Mouse (Mus musculus) c-Kit-positive CD71-positive TER-119-negative erythroid progenitor cells, embryonic 14.5 days (primary cell): ENCODE measurements around the gene Eif5b.
"Not testable (repeated sequence)": the region's sequence is repeated elsewhere in the genome, so short reads cannot be mapped to it uniquely, and the experiment has no call there.

Experiments used
- DNase-seq: peaks from one replicate; pipeline ENCODE4 v3.0.0-alpha.2; 2013; ENCODE audit warnings: low read depth

The Eif5b gene

DNA sequence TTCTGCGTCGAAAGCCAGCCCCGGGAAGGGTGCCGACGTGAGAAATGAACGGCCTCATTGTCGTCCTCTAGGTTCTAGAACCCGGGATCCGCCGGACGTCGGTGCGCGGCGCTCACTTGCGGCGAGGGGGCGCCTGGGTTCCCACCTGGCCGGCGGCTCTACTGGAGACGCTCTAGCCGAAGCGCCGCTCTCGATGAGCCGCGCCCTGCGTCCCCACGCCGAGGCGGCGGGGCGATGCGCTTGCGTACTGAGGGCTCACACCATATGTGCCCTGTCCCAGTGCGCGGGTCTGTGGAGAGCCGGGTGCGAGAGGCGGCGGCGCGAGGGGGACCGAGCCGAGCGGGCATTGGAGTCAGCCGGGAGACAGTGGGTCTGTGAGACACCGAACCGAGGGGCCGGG, at the start of gene Eif5b, which contains the start of gene Txndc9:
TSS of gene Eif5b (plus strand) at position 144 of the 400 bp plus-strand sequence.
TSS of gene Txndc9 (minus strand) at position 27 of the 400 bp plus-strand sequence.
- peak; percentile 87 for DNase-seq

DNA sequence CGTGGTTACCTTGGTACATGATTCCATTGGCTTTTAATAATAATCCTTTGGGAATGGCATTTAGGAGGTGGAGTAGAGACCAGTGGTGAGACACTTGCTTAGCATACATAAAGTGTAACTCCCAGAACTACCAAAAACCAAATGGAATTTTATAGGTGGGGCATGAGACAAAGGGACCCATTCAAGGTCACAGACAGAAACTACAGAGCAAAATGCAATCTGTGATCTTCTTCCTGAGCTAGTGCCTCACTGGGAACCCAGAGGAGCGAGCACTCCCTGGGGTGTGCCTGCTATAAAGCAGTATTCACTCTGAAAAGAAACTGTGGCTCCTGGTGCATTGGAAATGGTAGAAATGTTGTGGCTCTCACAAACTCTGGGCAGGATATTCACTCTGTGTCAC, 48.9 kb upstream of the Eif5b start:
- no peak for DNase-seq

DNA sequence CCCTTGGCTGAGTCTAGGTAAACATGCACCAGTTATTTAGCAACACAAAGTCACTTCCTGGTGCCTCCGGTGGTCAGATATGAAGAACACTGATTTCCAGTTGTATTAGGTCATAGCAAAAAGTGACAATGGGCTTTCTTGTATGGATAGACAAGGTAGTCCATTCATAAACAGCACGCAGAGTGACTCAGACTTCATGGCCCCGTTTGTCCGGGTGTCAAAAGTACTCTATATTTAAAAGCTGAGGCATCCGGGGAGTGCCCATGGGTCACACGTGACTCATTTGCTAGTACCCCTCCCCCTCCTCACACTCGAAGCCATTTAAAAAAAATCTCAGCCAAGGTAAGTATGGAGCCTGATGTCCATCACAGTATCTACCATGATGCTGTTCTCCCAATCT, 43.0 kb upstream of the Eif5b start:
- DNase-seq = no peak

DNA sequence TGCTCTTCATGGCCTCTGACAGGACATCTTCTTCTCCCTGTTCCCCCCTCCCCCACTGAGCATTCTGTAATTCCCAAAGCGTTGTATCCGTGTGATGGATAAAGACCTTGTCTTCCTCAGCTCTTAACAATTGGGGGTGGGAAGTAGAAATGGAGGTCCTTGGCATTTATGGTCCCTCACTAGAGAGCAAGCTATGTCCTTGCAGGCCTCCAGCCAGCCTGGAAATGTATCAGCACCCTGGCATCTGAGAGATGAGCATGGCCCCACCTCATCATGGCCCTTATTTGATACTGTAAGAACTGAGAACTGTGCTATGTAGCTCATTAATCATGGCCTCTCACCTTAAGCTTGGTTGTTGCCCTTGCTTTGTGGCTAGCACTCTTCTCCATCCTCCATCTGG, 42.6 kb upstream of the Eif5b start:
- DNase-seq = no peak

DNA sequence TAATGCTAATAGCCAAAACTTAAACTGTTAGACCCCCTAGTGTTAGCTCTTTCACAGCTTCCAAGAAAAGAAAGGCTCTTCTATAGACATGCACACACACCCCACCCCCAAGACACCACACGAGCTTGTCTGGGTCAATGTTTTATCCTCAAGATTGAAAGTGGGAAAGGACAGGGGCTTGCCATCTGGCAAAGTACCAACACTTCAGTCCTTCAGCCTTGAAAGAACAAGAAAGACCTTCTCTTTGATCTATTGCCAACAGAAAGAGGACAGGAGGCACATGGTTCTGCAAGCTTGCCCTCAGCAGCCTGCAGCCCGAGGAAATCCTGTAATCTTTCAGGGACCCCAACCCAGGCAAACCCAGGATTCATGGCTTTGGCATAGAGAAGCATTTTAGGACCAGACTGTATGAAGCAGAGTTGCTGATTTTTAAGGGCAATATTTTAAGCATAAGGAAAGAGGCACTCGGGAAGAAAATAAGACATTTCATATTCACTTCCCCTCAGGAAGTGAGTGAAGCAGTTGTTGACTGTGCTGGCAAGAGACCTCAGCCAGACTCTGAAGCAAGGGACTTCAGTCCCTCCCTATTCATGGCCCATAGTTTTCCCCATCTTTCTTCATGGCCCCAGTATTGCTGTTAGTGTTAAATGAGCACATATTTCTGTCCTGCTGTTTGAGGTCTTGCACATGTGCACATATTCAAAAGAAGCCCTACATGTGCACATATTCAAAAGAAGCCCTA, 40.9 kb upstream of the Eif5b start:
- DNase-seq = no peak

DNA sequence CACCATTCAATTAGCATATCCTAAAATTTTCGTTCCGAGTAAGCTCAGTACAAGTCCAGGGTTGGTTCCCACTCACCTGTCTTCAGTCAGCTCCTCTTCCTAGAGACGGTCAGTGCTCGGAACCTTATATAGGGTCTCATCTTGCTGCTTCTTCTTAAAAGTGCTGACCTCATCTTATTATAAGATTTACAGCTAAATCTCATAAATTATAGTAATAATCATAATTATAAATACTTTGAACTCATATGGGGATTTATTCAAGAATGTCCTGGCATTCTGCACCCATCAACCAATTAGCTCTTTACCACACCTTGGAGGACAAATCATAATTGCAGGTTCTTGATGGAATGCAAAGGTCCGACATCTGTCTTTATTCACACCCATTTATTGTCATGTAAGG, 40.2 kb upstream of the Eif5b start, which contains the start of gene Lyg1:
TSS of gene Lyg1 (minus strand) at position 101 of the 400 bp plus-strand sequence.
- DNase-seq = no peak

DNA sequence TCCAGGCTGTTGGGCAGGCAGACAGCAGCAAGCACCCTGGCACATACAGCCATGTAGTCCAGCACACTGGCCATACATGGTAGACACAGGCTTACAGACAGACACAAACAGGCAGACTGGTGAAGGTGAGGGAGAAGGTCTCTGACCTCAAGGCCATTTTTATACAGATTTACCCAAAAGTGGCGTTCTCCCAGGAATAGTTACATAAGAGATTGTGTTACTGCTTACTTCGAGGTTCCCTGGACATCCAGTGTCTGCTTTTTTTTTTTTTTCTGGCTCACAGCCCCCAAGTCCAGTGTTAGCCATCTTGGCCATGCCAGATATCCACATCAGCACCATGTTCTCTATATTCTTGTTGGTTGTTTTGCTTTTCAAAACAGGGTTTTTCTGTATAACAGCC, 39.3 kb upstream of the Eif5b start:
- DNase-seq = no peak

DNA sequence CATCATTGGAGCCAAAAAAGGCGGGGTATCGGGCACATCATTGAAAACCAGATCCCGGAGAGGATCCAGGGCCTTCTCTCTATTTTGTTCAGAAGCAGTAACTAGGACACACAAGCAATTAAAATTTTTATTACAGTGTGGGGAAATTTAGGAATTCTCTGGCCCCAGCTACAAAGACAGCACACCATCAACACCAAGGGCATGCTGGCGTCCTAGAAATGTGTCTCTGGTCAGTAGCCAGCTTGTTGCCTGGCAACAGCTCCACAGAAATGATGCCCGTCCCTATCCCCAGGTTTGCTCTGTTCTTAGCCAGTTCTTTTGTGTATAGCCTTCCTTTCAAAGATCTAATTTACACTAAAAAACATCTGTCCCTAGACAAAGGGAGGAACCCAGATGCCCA, 38.3 kb upstream of the Eif5b start:
- DNase-seq = no peak

DNA sequence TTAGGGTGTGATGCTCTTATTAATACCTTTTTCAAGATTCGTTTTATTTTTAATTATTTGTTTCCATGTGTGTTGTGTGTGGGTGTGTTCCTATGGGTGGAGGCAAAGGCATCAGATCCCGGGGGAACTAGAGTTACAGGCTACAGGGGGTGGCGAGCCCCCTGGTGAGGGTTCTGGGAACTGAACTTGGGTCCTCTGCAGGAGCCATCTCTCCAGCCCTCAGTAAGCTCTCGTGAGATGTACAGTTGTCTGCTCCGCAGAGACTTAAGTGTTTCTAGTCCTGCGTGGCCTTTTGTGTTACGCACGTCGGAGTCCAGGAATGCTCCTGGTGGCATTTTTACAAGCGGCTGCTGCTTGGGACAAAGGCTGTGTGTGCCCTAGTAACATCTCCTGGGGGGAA, 32.2 kb upstream of the Eif5b start:
- DNase-seq = no peak

DNA sequence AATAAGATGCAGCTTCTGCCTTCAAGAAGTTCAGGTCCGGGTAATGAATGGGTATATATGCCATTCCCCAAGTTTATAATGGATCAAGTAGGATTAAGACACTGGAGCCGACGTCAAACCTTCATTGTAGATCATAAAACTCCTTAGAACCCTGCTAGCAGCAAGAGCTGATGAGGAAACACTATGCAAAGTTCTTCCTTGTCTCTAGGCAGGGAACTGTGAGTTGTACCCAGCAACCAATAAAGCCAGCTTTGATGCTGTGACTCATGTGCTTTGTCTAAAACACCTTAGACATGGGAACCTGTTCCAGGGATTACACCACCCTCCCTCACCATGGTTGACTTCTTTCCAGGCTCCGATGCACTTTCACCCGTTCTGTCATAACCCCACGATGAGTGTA, 29.1 kb upstream of the Eif5b start:
- no peak for DNase-seq

DNA sequence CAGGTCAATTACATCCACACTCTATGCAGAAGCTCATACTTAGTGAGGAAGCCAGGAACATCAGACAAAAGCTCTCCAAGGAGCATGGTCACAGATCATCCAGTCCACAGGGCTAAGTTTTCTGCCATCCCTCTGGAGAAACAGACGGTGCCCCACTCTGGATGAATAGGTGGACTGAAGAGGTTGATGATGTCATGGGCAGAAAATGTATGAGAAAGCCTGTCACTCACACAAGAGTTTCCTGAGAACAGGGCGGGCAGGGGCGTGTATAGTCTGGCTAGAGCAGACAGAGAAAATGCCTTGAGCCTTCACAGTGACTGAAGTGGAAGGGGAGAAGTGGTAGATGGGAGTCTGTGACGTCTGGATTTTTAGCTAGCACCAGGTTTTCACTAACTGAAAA, 26.3 kb upstream of the Eif5b start:
- DNase-seq = no peak

DNA sequence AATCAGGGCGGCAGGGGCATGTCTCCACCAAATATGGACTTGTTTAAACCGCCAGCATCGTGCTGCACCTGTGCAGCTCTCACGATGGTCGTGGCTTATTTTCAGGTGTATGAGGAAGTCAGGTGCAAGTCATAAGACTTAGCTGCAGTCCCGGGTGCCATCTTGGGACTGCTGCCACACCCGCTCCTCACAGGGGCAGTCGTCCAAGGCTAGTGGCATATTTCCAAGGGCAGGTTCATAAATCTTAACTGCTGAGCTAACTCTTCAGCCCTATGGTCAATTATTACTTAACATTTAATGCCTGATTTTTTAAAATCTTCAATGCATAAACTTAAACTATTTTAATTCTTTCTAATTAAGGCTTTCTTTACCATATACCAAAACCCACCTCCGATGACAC, 21.1 kb upstream of the Eif5b start:
- not testable (repeated sequence) for DNase-seq

DNA sequence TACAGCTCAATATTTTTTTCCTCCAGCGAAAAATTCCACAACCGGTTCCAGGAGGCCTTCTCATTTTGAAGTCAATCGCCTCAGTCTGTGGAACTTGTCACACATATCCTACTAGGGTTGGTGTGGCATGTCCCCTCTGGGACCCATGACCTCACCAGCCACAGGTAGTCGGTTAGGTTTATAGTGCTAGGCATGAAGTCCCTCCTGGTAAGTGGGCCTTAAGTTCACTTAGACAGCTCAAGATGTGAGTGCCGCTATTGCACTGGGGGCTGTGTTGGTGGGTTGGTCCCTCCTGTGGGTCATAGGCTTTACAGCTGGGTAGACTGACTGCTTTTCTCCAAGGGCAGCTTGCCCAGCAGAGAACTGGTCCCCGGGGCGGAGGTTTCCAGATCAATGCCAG, 20.5 kb upstream of the Eif5b start:
- DNase-seq = no peak

DNA sequence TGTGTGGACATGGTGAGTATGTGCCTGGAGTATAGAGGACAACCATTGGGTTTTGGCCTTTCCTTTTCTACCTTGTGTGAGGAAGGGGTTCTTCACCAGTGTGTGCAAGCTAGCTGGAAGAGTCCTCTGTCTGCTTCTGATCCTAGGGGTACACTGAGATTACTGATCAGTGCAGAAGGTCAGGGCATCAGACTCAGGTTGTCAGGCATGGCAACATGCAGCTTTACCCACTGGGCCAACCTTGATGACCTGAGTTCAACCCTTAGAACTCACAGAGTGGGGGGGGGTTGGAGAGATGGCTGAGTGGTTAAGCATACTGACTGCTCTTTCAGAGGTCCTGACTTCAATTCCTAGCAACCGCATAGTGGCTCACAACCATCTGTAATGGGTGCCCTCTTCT, 13.5 kb upstream of the Eif5b start:
- no peak for DNase-seq

DNA sequence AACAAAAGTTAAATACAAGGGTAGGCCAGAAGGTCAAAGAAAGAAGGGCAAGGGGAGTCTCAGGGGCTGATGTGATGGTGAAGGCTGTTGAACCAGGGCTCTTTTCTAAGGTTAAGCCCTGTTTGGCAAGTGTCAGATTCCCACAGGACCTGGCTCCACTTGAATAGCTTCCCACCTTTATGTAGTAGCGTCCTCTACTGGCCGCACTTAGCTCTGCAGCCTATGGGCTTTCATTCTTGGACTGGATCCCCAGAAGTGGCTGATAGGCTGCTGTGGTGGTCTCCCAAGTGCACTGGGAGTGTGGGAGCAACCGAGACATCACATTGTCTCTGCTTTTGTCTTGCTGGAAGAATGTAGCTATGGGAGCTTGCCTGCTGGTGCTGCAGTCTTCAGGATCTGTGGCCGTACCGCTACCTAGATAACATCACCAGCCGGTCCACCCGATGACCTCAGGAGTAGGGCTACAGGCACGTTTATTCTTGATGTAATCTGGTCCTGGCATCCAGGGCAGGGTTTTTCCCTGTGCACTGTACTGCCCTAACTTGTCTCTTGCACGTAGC, 12.0 kb upstream of the Eif5b start:
- no peak for DNase-seq

DNA sequence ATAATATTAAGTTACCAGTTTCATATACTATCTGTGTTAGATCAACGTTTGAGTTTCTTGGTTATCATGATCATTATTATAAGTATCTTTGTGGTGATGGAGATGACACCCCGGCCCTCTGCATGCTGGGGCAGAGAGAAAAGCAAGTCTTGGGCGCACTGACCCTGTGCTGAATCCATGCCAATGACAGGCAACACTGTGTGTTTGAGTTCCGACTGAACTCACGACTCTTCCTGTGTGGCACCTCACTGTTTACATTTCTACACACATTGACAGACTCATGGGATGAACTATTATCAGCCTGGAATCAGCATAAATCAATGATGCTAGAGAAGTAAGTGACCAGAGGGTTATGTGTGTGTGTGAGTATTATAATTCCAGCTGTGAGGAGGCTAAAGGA, 10.0 kb upstream of the Eif5b start:
- DNase-seq = no peak

DNA sequence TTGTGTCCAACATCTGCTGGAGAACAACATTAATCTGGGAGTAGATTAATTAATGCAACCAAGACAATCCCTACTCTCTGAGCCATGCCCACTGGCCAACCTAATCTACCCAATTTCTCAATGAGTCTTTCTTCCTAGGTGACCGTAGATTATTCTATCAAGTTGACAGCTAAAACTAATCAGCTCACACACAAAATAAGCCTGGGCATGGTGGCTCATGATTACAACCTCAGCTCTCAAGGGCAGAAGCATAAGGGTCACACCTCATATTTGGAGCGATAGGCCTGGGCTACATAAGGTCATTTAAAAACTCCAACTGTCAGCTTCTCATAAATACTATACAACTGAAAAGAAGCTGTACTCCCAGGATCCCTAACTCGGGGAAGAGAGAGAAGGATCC, 1.6 kb upstream of the Eif5b start:
- no peak for DNase-seq

DNA sequence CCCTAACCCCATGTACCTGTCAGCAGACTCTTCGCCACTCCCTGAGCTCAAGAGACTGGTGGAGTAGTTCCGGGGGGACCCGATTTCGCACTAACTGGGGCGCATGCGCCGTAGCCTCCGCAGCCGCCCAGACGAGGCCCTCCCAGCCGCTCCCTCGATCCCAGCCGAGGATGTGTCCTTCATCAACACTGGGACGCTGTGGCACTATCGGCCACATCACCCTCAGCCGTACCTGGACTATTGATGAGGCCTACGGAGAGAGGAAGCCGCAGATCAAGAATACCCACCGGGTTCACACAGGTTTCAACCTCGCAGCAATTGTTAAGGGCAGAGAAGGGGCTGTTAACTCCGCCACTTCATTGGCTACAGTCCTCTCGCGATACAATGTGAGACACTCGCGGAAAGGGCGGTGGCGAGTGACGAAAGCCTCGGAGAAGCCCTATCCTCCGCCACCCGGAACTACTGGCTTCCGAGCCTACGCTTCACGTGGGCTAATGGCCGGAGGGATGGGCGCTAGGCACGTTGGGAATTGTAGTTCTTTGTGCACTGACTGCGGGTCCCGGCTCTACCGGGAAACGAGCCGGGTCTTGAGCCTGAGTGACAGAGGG, 829 bp upstream of the Eif5b start:
- peak; percentile 98 for DNase-seq

DNA sequence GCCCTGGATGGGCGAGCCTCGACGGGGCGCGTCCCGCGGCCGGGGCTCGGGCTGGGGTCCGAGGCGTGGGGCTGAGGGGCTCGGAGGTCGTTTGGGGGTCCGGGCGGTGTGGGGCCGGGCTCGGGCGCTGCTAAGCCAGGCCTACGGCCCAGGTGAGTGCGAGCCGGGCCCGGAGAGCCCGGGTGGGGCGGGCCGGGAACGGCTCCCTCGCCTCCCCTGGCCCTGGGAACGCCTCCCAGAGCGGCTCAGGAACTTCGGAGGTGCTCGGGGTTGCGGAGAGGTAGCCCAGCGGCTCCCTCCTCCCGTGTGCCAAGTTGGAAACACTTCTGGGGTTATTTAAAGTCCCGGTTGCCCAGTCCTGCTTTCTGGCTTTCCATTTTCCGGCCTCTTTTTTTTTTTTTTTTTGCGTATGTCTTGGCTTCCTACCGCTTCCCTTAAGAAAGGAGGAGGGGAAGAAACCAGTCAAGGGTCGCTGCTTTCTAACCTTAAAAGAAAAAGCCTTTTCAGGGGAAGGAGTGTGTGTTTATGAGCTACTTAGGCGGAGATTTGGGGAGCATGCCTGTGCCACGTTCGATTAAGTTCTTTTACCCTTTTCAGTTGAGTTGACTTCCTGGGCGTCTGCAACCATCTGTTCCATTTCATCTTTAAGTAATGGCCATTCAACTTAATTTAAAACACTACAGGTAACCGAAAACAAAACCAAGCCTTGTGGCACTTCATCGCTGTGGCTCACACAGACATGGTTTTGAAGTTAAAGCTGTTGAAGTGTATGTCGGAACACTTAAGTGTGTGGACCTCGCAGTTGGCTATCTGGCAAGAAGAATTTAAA, 775 bp downstream of the Eif5b start:
- DNase-seq = no peak

DNA sequence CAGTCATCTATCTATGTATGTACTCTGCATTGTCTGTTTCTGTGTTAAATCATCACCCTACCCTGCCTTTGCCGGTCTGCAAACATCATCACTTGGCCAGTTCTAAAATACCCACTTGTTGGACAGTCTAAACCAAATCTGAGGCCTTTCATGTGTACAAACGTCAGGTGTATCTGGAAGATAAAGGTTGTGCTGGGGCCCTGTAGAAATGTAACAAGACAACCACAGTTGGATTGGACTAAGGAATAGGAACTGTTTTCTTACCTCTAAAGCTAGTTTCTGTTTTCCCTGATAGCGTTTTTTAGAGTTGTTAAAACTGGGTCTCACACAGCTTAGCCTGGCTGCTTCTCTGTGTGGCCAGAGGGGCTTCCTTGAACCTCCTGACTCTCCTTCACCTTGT, 1.7 kb downstream of the Eif5b start:
- DNase-seq = peak; percentile 79

DNA sequence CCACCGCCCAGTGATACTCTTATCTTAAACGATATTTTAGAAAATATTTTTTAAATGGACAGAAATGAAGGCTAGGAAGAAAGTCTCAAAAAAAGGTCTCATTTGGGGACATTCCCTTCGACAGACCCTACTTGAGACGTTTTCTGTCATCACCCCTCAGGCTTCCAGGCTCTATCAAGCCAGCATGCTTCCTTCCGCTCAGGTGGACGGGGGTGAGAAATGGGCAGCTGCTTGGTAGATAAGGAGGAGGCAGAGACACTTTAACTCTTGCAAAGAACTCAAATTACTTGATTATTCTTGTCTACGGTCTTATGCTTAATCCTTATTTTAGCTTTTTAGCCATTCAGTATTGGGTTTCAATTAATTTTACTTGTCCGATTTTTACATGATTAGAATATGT, 3.0 kb downstream of the Eif5b start:
- DNase-seq = no peak

DNA sequence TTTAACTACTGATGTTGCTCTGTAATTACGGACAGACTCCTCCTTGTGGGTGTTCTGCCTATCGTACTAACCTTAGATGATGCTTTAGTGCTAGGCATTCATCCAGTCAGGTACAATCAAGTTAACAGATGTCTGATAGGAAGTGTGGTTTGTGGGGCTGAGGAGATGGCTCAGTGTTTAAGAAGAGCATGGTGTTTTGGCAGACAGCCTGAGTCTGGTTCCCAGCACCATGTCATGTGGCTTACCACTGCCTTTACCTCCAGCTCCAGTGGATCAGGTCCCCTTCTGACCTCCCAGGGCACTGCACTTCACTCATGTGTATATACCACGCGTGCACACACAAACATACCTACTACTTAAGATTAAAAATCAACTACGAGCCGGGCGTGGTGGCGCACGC, 4.1 kb downstream of the Eif5b start:
- DNase-seq = no peak

DNA sequence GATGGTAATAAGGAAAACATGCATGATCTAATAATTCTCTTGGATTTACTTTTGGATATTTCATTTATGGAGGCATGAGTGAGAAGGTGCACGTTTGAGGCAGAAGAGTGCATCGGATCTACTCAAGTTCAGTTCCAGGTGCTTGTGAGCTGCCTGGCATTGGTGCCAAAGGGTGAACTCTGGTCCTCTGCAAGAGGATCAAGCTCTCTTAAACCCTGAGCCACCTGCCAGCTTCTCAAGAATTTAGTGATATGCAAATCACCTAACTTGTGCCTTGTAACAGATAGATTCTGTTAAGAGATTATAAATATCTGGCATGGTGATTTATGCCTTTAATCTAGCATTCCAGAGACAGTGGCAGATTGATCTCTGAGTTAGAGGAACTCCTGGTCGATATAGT, 5.2 kb downstream of the Eif5b start:
- DNase-seq = no peak
